Mouse (Mus musculus) forebrain, postnatal 0 days (tissue): Measurements from ENCODE around the gene Dlx2. TPM values are rescaled to one million over a fixed set of nuclear protein-coding genes. Genes with fewer than 3 reads are reported as not detected.

Experiments used
- ATAC-seq: fragments of 200-750 bp; cut with Nextera tagmentation; 2 replicates; pipeline ENCODE4 v1.8.0; 2017; ENCODE audit warnings: mild to moderate bottlenecking, moderate library complexity
- DNase-seq: peaks from one replicate; pipeline ENCODE4 v3.0.0-alpha.2; 2015
- H3K27ac ChIP-seq: fragments of 300-500 bp; sonication (generic); 2 replicates; pipeline ENCODE4 v1.5.1; 2014; ENCODE audit warnings: low read depth, mild to moderate bottlenecking, antibody characterized with exemption, low read length, moderate library complexity, mixed read lengths
- H3K27me3 ChIP-seq: fragments of 300-500 bp; sonication (generic); 2 replicates; pipeline ENCODE4 v1.6.1; 2014; ENCODE audit warnings: mild to moderate bottlenecking, low read length, mixed read lengths; ENCODE audit not compliant: insufficient read depth
- H3K36me3 ChIP-seq: fragments of 300-500 bp; sonication (generic); 2 replicates; pipeline ENCODE4 v1.6.1; 2014; ENCODE audit warnings: mild to moderate bottlenecking, moderate library complexity; ENCODE audit not compliant: insufficient read depth
- H3K4me1 ChIP-seq: fragments of 300-500 bp; sonication (generic); 2 replicates; pipeline ENCODE4 v1.6.1; 2014; ENCODE audit warnings: antibody characterized with exemption; ENCODE audit not compliant: insufficient read depth
- H3K4me2 ChIP-seq: fragments of 300-500 bp; sonication (generic); 2 replicates; pipeline ENCODE4 v1.6.1; 2014; ENCODE audit warnings: low read depth, mild to moderate bottlenecking, moderate library complexity
- H3K4me3 ChIP-seq: fragments of 300-500 bp; sonication (generic); 2 replicates; pipeline ENCODE4 v1.5.1; 2014; ENCODE audit warnings: low read depth, low read length, mixed read lengths
- H3K9ac ChIP-seq: fragments of 300-500 bp; sonication (generic); 2 replicates; pipeline ENCODE4 v1.6.1; 2014; ENCODE audit warnings: mild to moderate bottlenecking
- H3K9me3 ChIP-seq: fragments of 300-500 bp; sonication (generic); 2 replicates; pipeline ENCODE4 v1.6.1; 2016; ENCODE audit warnings: low read length
- CTCF ChIP-seq: sonication (generic); IDR thresholded peaks from 2 replicates; pipeline ENCODE4 v1.5.1; 2016; ENCODE audit warnings: antibody characterized with exemption, control low read depth, low read depth
- WGBS: fragments of 180-500 bp; shearing (Covaris S2); extraction: QIAGEN DNeasy Blood & Tissue Kit; methylation state at CpG from one replicate; pipeline ENCODE4 v1.1.7; 2014; 5-methylcytosine and 5-hydroxymethylcytosine counted together
- polyA plus RNA-seq: library from polyadenylated mRNA; unstranded; fragments of >200 nt; fragmentation: Nextera tagmentation; extraction: Ambion mirVana; gene quantifications from 2 replicates; pipeline ENCODE4 v1.2.1, GENCODE M21; 2015
- total RNA-seq: library from RNA; depleted of rRNA; stranded (reverse); fragments of >200 nt; gene quantifications from 2 replicates; pipeline ENCODE4 v1.2.3, GENCODE M21; 2014

The Dlx2 gene
- total and polyA plus RNA-seq, 2 experiments from 2014 or later, result 28.1 to 43.1 TPM

GRCm38 (mm10) chr2:71544391-71545285 lies 1.9 kb downstream of the Dlx2 start:
- Histone ChIP-seq H3K4me1 (no peaks in the 10 kb centered on the region), H3K4me2 (peak overlapping the region; percentile 69), H3K27me3 (peaks cover 25% of the 10 kb centered on the region), H3K36me3 (no peaks in the 10 kb centered on the region), H3K4me3 (peak overlapping the region; percentile 49), H3K27ac (peak overlapping the region; percentile 84), H3K9ac (peak overlapping the region; percentile 66), H3K9me3 (no peaks in the 10 kb centered on the region)
- ATAC-seq, result no peak
- WGBS, result 3% methylated on average over 61 of the region's 61 CpGs
- no peak for TF ChIP-seq CTCF
- DNase-seq, result peak; percentile 57

- Histone ChIP-seq H3K9ac (peak overlapping the region; percentile 66), H3K4me3 (peak overlapping the region; percentile 49), H3K27ac (peak overlapping the region; percentile 84), H3K27me3 (peaks cover 21% of the 10 kb centered on the region), H3K9me3 (no peaks in the 10 kb centered on the region), H3K36me3 (no peaks in the 10 kb centered on the region), H3K4me1 (no peaks in the 10 kb centered on the region), H3K4me2 (peak overlapping the region; percentile 69)
- no peak for TF ChIP-seq CTCF
- WGBS, result 10% methylated on average over 20 of the region's 20 CpGs
- DNase-seq (peak; percentile 26), ATAC-seq (no peak)
These were observed 2.6 kb downstream of the Dlx2 start for GRCm38 (mm10) chr2:71543948-71544347.

GRCm38 (mm10) chr2:71543531-71543930 lies 3.0 kb downstream of the Dlx2 start:
- H3K4me3 ChIP-seq, result peak overlapping the region; percentile 49
- peak; percentile 35 for DNase-seq
- no peaks in the 10 kb centered on the region for H3K4me1 ChIP-seq
- H3K27me3 ChIP-seq, result peaks cover 19% of the 10 kb centered on the region
- ATAC-seq, result no peak
- peak overlapping the region; percentile 84 for H3K27ac ChIP-seq
- TF ChIP-seq CTCF, result no peak
- H3K4me2 ChIP-seq, result peak overlapping the region; percentile 69
- H3K9ac ChIP-seq, result peak overlapping the region; percentile 66
- 8% methylated on average over 9 of the region's 9 CpGs for WGBS
- H3K9me3 ChIP-seq, result no peaks in the 10 kb centered on the region
- no peaks in the 10 kb centered on the region for H3K36me3 ChIP-seq

GRCm38 (mm10) chr2:71542816-71543301 lies 3.7 kb downstream of the Dlx2 start:
- peaks cover 19% of the 10 kb centered on the region for H3K27me3 ChIP-seq
- 3% methylated on average over 30 of the region's 30 CpGs for WGBS

GRCm38 (mm10) chr2:71542227-71542815 lies 4.2 kb downstream of the Dlx2 start:
- DNase-seq, result peak; percentile 50
- 15% methylated on average over 11 of the region's 11 CpGs for WGBS
- Histone ChIP-seq H3K9ac (peak overlapping the region; percentile 56), H3K27me3 (peaks cover 19% of the 10 kb centered on the region), H3K4me3 (peak overlapping the region; percentile 49), H3K4me1 (no peaks in the 10 kb centered on the region), H3K4me2 (peak overlapping the region; percentile 52), H3K36me3 (no peaks in the 10 kb centered on the region), H3K27ac (peak overlapping the region; percentile 50), H3K9me3 (no peaks in the 10 kb centered on the region)
- no peak for ATAC-seq
- no peak for TF ChIP-seq CTCF

More at GRCm38 (mm10) chr2:71542816-71543301, 3.7 kb downstream of the Dlx2 start:
- ATAC-seq, result peak; percentile 5; the same call in 1 of the 2 replicates
- no peak for TF ChIP-seq CTCF
- no peaks in the 10 kb centered on the region for H3K36me3 ChIP-seq
- H3K4me2 ChIP-seq, result peak overlapping the region; percentile 52
- H3K9me3 ChIP-seq, result no peaks in the 10 kb centered on the region
- peak overlapping the region; percentile 50 for H3K27ac ChIP-seq
- DNase-seq, result peak; percentile 42
- H3K9ac ChIP-seq, result peak overlapping the region; percentile 66
- H3K4me1 ChIP-seq, result no peaks in the 10 kb centered on the region
- H3K4me3 ChIP-seq, result peak overlapping the region; percentile 49

GRCm38 (mm10) chr2:71541418-71542226 lies 4.9 kb downstream of the Dlx2 start:
- no peaks in the 10 kb centered on the region for H3K9me3 ChIP-seq
- TF ChIP-seq CTCF, result no peak
- peak; percentile 24; the same call in 1 of the 2 replicates for ATAC-seq
- no peaks in the 10 kb centered on the region for H3K36me3 ChIP-seq
- peaks cover 20% of the 10 kb centered on the region for H3K27me3 ChIP-seq
- DNase-seq, result peak; percentile 54
- WGBS, result 6% methylated on average over 37 of the region's 37 CpGs
- no peaks in the 10 kb centered on the region for H3K4me1 ChIP-seq
- H3K4me2 ChIP-seq, result peak overlapping the region; percentile 52
- peak overlapping the region; percentile 49 for H3K4me3 ChIP-seq
- H3K9ac ChIP-seq, result peak overlapping the region; percentile 56
- peak overlapping the region; percentile 50 for H3K27ac ChIP-seq
